Mouse (Mus musculus): ENCODE results near the gene Nuak1. TPM values are rescaled to one million over a fixed set of nuclear protein-coding genes. Genes with fewer than 3 reads are reported as not detected.

The Nuak1 gene
- total and polyA plus RNA-seq, 3 experiments = 1.1 to 2.2 TPM; not detected in 1

DNA sequence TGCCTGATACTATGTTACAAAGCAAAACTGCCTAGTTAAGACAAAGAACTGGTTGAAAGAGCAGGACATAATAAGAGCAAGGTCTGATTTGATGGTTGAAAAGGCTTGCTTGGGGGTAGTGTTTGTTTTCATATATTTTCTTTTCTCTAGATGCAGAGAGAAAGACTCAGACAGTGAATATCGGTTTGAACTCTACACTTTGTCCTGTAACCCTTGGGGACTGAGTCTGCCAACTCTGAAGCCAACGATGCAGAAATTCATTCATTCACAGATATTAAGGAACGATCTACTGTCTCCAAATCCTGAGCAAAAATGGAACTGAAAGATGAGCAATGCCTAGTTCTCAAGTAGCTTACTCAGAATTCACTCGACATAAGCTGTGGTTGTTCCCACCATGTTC lies 39.7 kb upstream of the Nuak1 start:
- DNase-seq (ENCODE audit: low read depth, low spot score) = no peak
- H3K9me3 ChIP-seq (replicated peaks; ENCODE audit: insufficient read depth, low read length) = no peaks in the 10 kb centered on the region
- H3K79me2 ChIP-seq (ENCODE audit: control insufficient read depth, insufficient read depth, low read length, poor library complexity) = no peaks in the 10 kb centered on the region; the same call in 1 of the 2 replicates
- H3K27me3 ChIP-seq (ENCODE audit: control insufficient read depth in 1 of 2, insufficient read depth in 2 of 2, low read length in 2 of 2) = 0 out of 4 replicates have a peak, but pooled peaks cover 0 to 2% of the 10 kb centered on the region in 2 experiments
- no peak overlapping the region for H3K4me3 ChIP-seq (ENCODE audit: control insufficient read depth in 1 of 2, insufficient read depth in 1 of 2, low read depth in 2 of 2, low read length in 2 of 2)
- peaks cover 0 to 15% of the 10 kb centered on the region in 2 experiments; a peak in 2 of 4 replicates for H3K4me1 ChIP-seq (ENCODE audit: control insufficient read depth in 1 of 2, insufficient read depth in 2 of 2, low read length in 2 of 2)
- H3K36me3 ChIP-seq (ENCODE audit: control insufficient read depth in 1 of 2, insufficient read depth in 2 of 2, low read length in 2 of 2) = peaks cover 0 to 10% of the 10 kb centered on the region in 2 experiments; a peak in 2 of 4 replicates
- TF ChIP-seq POLR2AphosphoS5 (IDR thresholded peaks at IDR 0.05; ENCODE audit: borderline replicate concordance, low read depth, low read length) (no peak), MXI1 (IDR thresholded peaks at IDR 0.05; ENCODE audit: low read depth, low read length) (no peak), CTCF (IDR thresholded peaks at IDR 0.05 in 2 of 3, conservative IDR thresholded peaks at IDR 0.05 in 1 of 3; ENCODE audit: control insufficient read depth in 1 of 3, insufficient read depth in 1 of 3, low read depth in 2 of 3, low read length in 3 of 3, poor library complexity in 1 of 3, severe bottlenecking in 1 of 3) (no peak)
- no peak overlapping the region for H3K27ac ChIP-seq (ENCODE audit: control insufficient read depth, low read depth, low read length)
- H3K9ac ChIP-seq (ENCODE audit: control insufficient read depth, low read depth, low read length, poor library complexity, severe bottlenecking) = no peak overlapping the region

- H3K79me2 ChIP-seq (ENCODE audit: control insufficient read depth, insufficient read depth, low read length, poor library complexity) = no peaks in the 10 kb centered on the region; the same call in 1 of the 2 replicates
- peaks cover 0 to 2% of the 10 kb centered on the region in 2 experiments; a peak in 2 of 4 replicates for H3K36me3 ChIP-seq (ENCODE audit: control insufficient read depth in 1 of 2, insufficient read depth in 2 of 2, low read length in 2 of 2)
- DNase-seq (ENCODE audit: low read depth, low spot score) = no peak
- H3K4me1 ChIP-seq (ENCODE audit: control insufficient read depth in 1 of 2, insufficient read depth in 2 of 2, low read length in 2 of 2) = 0 out of 4 replicates have a peak, but pooled peaks cover 0 to 4% of the 10 kb centered on the region in 2 experiments
- TF ChIP-seq POLR2AphosphoS2 (IDR thresholded peaks at IDR 0.05; ENCODE audit: low read length) (no peak), USF1 (IDR thresholded peaks at IDR 0.05; ENCODE audit: low read depth, low read length) (no peak), SIN3A (IDR thresholded peaks at IDR 0.05; ENCODE audit: low read length) (no peak), TAL1 (IDR thresholded peaks at IDR 0.05; ENCODE audit: low read length) (no peak), GABPA (IDR thresholded peaks at IDR 0.05; ENCODE audit: low read depth, low read length) (no peak), JUND (IDR thresholded peaks at IDR 0.05; ENCODE audit: low read depth, low read length) (no peak), USF2 (IDR thresholded peaks at IDR 0.05; ENCODE audit: borderline replicate concordance in 1 of 2, insufficient read depth in 1 of 2, low read depth in 1 of 2, low read length in 2 of 2) (no peak), MYC (IDR thresholded peaks at IDR 0.05; ENCODE audit: low read depth, low read length) (no peak), MXI1 (IDR thresholded peaks at IDR 0.05; ENCODE audit: low read depth, low read length) (no peak), MAZ (IDR thresholded peaks at IDR 0.05; ENCODE audit: low read depth, low read length) (no peak), ETS1 (IDR thresholded peaks at IDR 0.05; ENCODE audit: low read depth, low read length) (no peak), POLR2AphosphoS5 (IDR thresholded peaks at IDR 0.05; ENCODE audit: borderline replicate concordance, low read depth, low read length) (no peak), POLR2A (IDR thresholded peaks at IDR 0.05; ENCODE audit: control insufficient read depth in 1 of 2, insufficient read depth in 1 of 2, low read depth in 1 of 2, low read length in 2 of 2, poor library complexity in 1 of 2) (no peak), KAT2A (conservative IDR thresholded peaks at IDR 0.05; ENCODE audit: low read depth, low read length) (no peak), CTCF (IDR thresholded peaks at IDR 0.05 in 2 of 3, conservative IDR thresholded peaks at IDR 0.05 in 1 of 3; ENCODE audit: control insufficient read depth in 1 of 3, insufficient read depth in 1 of 3, low read depth in 2 of 3, low read length in 3 of 3, poor library complexity in 1 of 3, severe bottlenecking in 1 of 3) (no peak)
- H3K27me3 ChIP-seq (ENCODE audit: control insufficient read depth in 1 of 2, insufficient read depth in 2 of 2, low read length in 2 of 2) = 0 out of 4 replicates have a peak, but pooled peaks cover 0 to 2% of the 10 kb centered on the region in 2 experiments
- no peak overlapping the region for H3K27ac ChIP-seq (ENCODE audit: control insufficient read depth, low read depth, low read length)
- no peak overlapping the region for H3K4me3 ChIP-seq (ENCODE audit: control insufficient read depth in 1 of 2, insufficient read depth in 1 of 2, low read depth in 2 of 2, low read length in 2 of 2)
- H3K9me3 ChIP-seq (replicated peaks; ENCODE audit: insufficient read depth, low read length) = no peaks in the 10 kb centered on the region
- no peak overlapping the region for H3K9ac ChIP-seq (ENCODE audit: control insufficient read depth, low read depth, low read length, poor library complexity, severe bottlenecking)
Measured at GRCm38 (mm10) chr10:84477613-84478076, 37.2 kb upstream of the Nuak1 start.
